Mouse (Mus musculus): ENCODE results near the gene Gatad2a. TPM values are rescaled to one million over a fixed set of nuclear protein-coding genes. Genes with fewer than 3 reads are reported as not detected.

Gene Gatad2a
- polyA plus RNA-seq, 1 experiment from 2014 or later, result 58.9 TPM

- Histone ChIP-seq H3K4me1 (peaks cover 43% of the 10 kb centered on the region), H3K36me3 (no peaks in the 10 kb centered on the region), H3K9me3 (replicated peaks) (no peaks in the 10 kb centered on the region), H3K27me3 (ENCODE audit: low read depth, poor library complexity, severe bottlenecking) (peaks cover 100% of the 10 kb centered on the region), H3K4me3 (peak overlapping the region; percentile 45), H3K27ac (peak overlapping the region; percentile 14; the same call in 1 of the 2 replicates)
- 16% methylated on average over 52 of the region's 52 CpGs for WGBS
- peak; percentile 51 for DNase-seq (ENCODE audit: low spot score)
Measured at GRCm38 (mm10) chr8:69882833-69883600, 113.2 kb downstream of the Gatad2a start.

DNA sequence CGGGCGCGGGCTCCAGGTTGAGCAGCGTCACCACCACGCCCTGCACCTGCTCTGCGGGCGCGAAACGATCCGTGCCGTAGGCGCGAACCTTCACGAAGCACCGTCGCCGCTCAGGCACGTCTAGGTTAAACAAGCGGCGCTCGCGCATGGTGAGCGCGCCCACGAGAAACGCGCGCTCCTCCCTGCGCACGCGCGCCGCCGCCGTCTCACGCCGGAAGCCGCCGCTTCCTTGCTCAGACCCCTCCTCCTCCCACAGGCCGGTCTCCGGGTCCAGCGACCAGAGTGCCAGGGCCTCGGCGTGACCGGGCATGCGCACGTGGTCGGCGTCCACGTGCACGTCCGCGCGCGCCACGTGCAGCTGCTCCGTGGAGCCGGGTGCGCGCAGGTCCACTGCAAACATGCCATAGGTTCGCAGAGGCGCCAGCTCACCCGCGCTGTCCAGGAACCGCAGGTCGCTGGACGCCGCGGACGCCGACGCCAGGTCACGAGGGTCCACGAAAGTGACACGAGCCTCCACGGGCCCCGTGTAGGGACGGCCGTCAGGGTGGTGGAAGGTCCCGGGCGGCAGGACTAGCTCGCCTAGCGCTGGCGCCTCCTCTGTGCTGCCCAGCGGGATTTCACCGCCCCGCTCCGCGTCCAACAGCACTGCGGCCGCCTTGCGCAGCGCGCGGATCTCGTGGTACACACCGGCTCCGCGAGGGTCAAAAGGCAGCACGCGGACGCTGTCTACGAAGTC is 114.0 kb downstream of the Gatad2a start:
- peak overlapping the region; percentile 45 for H3K4me3 ChIP-seq
- 8% methylated on average over 103 of the region's 103 CpGs for WGBS
- DNase-seq (ENCODE audit: low spot score), result peak; percentile 68
- peak overlapping the region; percentile 32; the same call in 1 of the 2 replicates for H3K27ac ChIP-seq
- no peaks in the 10 kb centered on the region for H3K36me3 ChIP-seq
- peaks cover 35% of the 10 kb centered on the region for H3K4me1 ChIP-seq
- H3K27me3 ChIP-seq (ENCODE audit: low read depth, poor library complexity, severe bottlenecking), result peaks cover 100% of the 10 kb centered on the region
- no peaks in the 10 kb centered on the region for H3K9me3 ChIP-seq (replicated peaks)

DNA sequence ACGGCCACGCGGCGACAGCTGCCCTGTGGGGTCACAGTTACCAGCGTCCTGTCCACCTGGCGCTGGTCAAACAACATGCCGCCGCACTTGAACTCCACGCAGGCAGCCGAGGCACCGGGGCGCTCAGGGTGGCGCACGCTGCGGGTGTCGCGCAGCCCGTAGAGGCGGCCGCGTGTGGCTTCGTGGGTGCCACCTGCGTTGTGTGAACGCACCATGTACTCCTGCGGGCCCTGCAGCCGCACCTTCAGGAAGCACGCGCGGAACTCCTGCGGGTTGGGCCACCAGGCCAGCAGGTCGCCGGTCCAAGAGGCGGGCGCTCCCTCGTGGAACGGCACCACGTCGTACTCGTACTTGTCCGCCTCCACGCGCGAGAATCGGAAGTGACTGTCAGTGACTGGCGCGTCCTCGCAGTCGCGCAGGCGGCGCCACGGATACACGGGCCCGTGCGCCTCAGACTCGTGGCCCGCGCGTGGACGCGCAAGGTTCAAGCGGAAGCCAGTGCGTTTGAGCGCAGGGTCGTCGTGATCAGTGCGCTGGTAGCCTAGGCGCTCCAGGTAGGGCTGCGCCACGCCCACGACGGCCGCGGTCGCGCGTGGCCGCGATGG is 114.8 kb downstream of the Gatad2a start:
- Histone ChIP-seq H3K9me3 (replicated peaks) (no peaks in the 10 kb centered on the region), H3K27me3 (ENCODE audit: low read depth, poor library complexity, severe bottlenecking) (peaks cover 100% of the 10 kb centered on the region), H3K4me3 (peak overlapping the region; percentile 45), H3K36me3 (no peaks in the 10 kb centered on the region), H3K27ac (peak overlapping the region; percentile 32; the same call in 1 of the 2 replicates), H3K4me1 (peaks cover 28% of the 10 kb centered on the region)
- 20% methylated on average over 79 of the region's 79 CpGs for WGBS
- no peak for DNase-seq (ENCODE audit: low spot score)

GRCm38 (mm10) chr8:69880841-69881240 is 115.3 kb downstream of the Gatad2a start:
- WGBS, result 10% methylated on average over 37 of the region's 37 CpGs
- Histone ChIP-seq H3K4me3 (peak overlapping the region; percentile 45; the same call in 1 of the 2 replicates), H3K36me3 (no peaks in the 10 kb centered on the region), H3K4me1 (peaks cover 26% of the 10 kb centered on the region), H3K27ac (no peak overlapping the region), H3K9me3 (replicated peaks) (no peaks in the 10 kb centered on the region), H3K27me3 (ENCODE audit: low read depth, poor library complexity, severe bottlenecking) (peaks cover 100% of the 10 kb centered on the region)
- DNase-seq (ENCODE audit: low spot score), result peak; percentile 46

DNA sequence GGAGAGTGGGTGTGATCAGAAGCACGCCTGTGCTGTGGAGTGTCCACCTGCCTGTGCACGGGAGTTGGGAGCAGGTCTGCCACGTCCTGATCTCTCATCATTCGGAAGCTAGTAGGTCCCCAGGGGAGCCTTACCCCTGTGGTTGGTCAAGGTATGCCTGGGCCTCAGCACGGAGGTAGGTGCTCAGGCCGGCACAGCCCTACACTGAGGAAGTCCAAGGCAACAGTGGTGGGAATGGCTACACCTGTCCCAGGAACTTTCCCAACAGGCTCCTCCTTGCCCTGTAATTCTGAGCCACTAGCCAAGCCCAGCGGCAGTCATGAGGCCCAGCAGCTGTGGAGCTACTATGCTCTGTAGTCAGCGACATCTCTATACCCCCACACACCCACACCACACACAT is 116.5 kb downstream of the Gatad2a start:
- peaks cover 97% of the 10 kb centered on the region for H3K27me3 ChIP-seq (ENCODE audit: low read depth, poor library complexity, severe bottlenecking)
- peaks cover 24% of the 10 kb centered on the region for H3K4me1 ChIP-seq
- H3K4me3 ChIP-seq, result no peak overlapping the region
- no peak overlapping the region for H3K27ac ChIP-seq
- DNase-seq (ENCODE audit: low spot score), result no peak
- no peaks in the 10 kb centered on the region for H3K36me3 ChIP-seq
- H3K9me3 ChIP-seq (replicated peaks), result no peaks in the 10 kb centered on the region
- WGBS, result 64% methylated on average over 8 of the region's 8 CpGs

GRCm38 (mm10) chr8:69877992-69878391 is 118.2 kb downstream of the Gatad2a start:
- peaks cover 92% of the 10 kb centered on the region for H3K27me3 ChIP-seq (ENCODE audit: low read depth, poor library complexity, severe bottlenecking)
- 65% methylated on average over 3 of the region's 3 CpGs for WGBS
- H3K27ac ChIP-seq, result no peak overlapping the region
- peaks cover 22% of the 10 kb centered on the region for H3K4me1 ChIP-seq
- no peak for DNase-seq (ENCODE audit: low spot score)
- H3K9me3 ChIP-seq (replicated peaks), result no peaks in the 10 kb centered on the region
- H3K36me3 ChIP-seq, result no peaks in the 10 kb centered on the region
- no peak overlapping the region for H3K4me3 ChIP-seq

DNA sequence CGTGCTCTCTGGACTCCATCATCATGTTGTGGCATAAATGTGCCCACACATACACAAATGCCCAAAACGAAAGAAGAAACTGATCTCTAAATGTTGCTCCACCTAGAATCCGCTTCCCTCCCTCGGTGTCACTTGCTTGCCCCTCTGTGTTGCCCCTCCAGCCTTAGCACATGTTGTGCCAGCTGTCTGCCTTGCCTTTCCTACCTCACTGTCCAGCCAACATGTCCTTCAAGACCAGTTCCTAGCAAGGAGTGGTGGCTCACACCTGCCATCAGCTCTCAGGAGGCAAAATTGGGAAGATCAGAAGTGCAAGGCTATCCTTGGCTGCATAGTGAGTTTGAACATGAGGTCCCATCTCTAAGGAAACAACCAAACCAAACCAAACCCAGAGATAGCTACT is 118.8 kb downstream of the Gatad2a start:
- WGBS, result 86% methylated on average over 4 of the region's 4 CpGs
- Histone ChIP-seq H3K27me3 (ENCODE audit: low read depth, poor library complexity, severe bottlenecking) (peaks cover 86% of the 10 kb centered on the region), H3K4me1 (peaks cover 16% of the 10 kb centered on the region), H3K27ac (no peak overlapping the region), H3K9me3 (replicated peaks) (no peaks in the 10 kb centered on the region), H3K36me3 (no peaks in the 10 kb centered on the region), H3K4me3 (no peak overlapping the region)
- DNase-seq (ENCODE audit: low spot score), result no peak

- no peak for DNase-seq (ENCODE audit: low spot score)
- H3K9me3 ChIP-seq (replicated peaks), result no peaks in the 10 kb centered on the region
- peaks cover 12% of the 10 kb centered on the region for H3K4me1 ChIP-seq
- H3K4me3 ChIP-seq, result no peak overlapping the region
- no peaks in the 10 kb centered on the region for H3K36me3 ChIP-seq
- H3K27ac ChIP-seq, result no peak overlapping the region
- WGBS, result 81% methylated on average over 10 of the region's 10 CpGs
- peaks cover 82% of the 10 kb centered on the region for H3K27me3 ChIP-seq (ENCODE audit: low read depth, poor library complexity, severe bottlenecking)
Measured at GRCm38 (mm10) chr8:69876967-69877366, 119.2 kb downstream of the Gatad2a start.

DNA sequence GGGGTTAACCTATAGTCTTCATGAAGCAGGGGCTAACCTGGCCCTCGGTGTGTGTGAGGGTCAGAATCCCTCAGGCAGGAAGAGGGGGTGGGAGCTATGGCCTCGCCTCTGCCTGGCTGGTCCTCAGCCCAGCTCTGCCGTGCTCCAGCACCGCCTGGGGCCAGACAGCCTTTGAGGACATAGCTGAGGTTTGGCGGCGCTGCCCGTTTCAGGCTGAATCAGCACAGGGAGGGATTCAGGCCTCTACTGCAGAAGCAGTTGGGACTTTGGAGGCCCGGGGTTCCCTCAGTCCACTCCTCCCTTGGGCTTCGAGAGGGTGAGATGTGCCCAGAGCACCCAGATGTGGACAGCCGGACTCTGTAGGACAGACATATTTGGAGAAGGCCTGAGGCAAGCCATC is 120.1 kb downstream of the Gatad2a start:
- H3K4me1 ChIP-seq, result peaks cover 4% of the 10 kb centered on the region
- no peak for DNase-seq (ENCODE audit: low spot score)
- WGBS, result 43% methylated on average over 10 of the region's 10 CpGs
- no peaks in the 10 kb centered on the region for H3K36me3 ChIP-seq
- peaks cover 73% of the 10 kb centered on the region for H3K27me3 ChIP-seq (ENCODE audit: low read depth, poor library complexity, severe bottlenecking)
- no peak overlapping the region for H3K27ac ChIP-seq
- H3K9me3 ChIP-seq (replicated peaks), result no peaks in the 10 kb centered on the region
- H3K4me3 ChIP-seq, result no peak overlapping the region

DNA sequence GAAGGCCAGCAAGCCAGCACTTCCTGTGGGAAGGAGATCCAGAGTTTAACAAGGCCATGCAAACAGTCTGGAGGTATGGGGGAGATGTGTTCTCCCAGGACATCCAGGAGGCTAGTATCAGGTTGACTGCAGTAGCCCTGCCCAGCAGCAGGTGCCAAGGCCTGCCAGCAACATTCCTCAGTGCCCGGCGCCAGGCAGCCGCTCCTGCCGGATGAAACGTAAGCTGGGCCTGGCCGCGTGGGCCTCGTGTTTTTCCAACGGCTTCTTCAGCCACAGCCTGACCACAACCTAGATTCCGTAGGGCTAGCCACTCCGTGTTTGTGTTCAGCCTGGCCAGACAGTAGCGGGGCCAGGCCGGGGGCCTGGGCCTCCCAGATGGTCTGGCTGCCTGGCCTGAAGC is 121.5 kb downstream of the Gatad2a start:
- H3K27me3 ChIP-seq (ENCODE audit: low read depth, poor library complexity, severe bottlenecking), result peaks cover 64% of the 10 kb centered on the region
- no peaks in the 10 kb centered on the region for H3K9me3 ChIP-seq (replicated peaks)
- H3K27ac ChIP-seq, result no peak overlapping the region
- no peak overlapping the region for H3K4me3 ChIP-seq
- 86% methylated on average over 13 of the region's 13 CpGs for WGBS
- no peaks in the 10 kb centered on the region for H3K36me3 ChIP-seq
- no peak for DNase-seq (ENCODE audit: low spot score)
- H3K4me1 ChIP-seq, result no peaks in the 10 kb centered on the region

DNA sequence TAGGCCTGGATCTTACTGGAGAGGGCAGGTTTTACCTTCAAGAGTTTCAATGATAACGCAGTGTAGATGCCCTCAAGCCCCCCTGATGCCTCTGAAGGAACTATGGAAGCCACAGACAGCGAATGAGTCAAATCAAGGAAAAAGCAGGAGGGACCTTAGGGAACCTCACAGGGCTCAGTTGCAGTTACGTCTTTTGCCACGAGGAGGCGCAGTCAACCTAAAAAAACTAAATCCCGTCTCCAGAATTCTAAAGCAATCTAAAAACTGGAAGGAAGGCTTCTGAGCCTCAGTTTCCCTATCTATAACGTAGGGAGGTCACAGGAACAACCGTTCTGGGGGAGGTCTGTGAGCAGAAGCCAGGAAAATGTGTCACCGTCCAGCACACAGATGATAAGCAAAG is 122.0 kb downstream of the Gatad2a start:
- DNase-seq (ENCODE audit: low spot score), result peak; percentile 74
- no peaks in the 10 kb centered on the region for H3K36me3 ChIP-seq
- H3K4me3 ChIP-seq, result no peak overlapping the region
- 11% methylated on average over 9 of the region's 9 CpGs for WGBS
- peaks cover 59% of the 10 kb centered on the region for H3K27me3 ChIP-seq (ENCODE audit: low read depth, poor library complexity, severe bottlenecking)
- no peaks in the 10 kb centered on the region for H3K4me1 ChIP-seq
- no peak overlapping the region for H3K27ac ChIP-seq
- H3K9me3 ChIP-seq (replicated peaks), result no peaks in the 10 kb centered on the region

- H3K9me3 ChIP-seq (replicated peaks), result no peaks in the 10 kb centered on the region
- H3K27me3 ChIP-seq (ENCODE audit: low read depth, poor library complexity, severe bottlenecking), result peaks cover 27% of the 10 kb centered on the region
- DNase-seq (ENCODE audit: low spot score), result no peak
- no peaks in the 10 kb centered on the region for H3K4me1 ChIP-seq
- WGBS, result 85% methylated on average over 6 of the region's 6 CpGs
- H3K27ac ChIP-seq, result no peak overlapping the region
- H3K36me3 ChIP-seq, result no peaks in the 10 kb centered on the region
- no peak overlapping the region for H3K4me3 ChIP-seq
Measured at GRCm38 (mm10) chr8:69870907-69871306, 125.3 kb downstream of the Gatad2a start.
